Mouse (Mus musculus) liver, adult (tissue): ENCODE measurements around the gene Nmur2.

Source experiments
- GATA4 ChIP-seq: IDR thresholded peaks from 2 replicates; pipeline ENCODE4 v1.6.1; 2014; ENCODE audit warnings: mild to moderate bottlenecking, low read length; ENCODE audit not compliant: insufficient replicate concordance

Gene Nmur2

GRCm38 (mm10) chr11:55984643-55985042 is 56.2 kb downstream of the Nmur2 start:
- TF ChIP-seq GATA4: no peak

- TF ChIP-seq GATA4: no peak
Measured at GRCm38 (mm10) chr11:55981656-55982055, 59.2 kb downstream of the Nmur2 start.

- no peak for TF ChIP-seq GATA4
Measured at GRCm38 (mm10) chr11:55978146-55978545, 62.7 kb downstream of the Nmur2 start.
